Mouse (Mus musculus) right cerebral cortex, adult 2 months (tissue): ENCODE results near the gene Cep128.
A peak's percentile ranks its signal among the peaks of the same experiment; 100 is the strongest.
"Not testable (repeated sequence)": the region's sequence is repeated elsewhere in the genome, so short reads cannot be mapped to it uniquely, and the experiment has no call there.

Experiments
- DNase-seq, 2 experiments: peaks; one replicate each; pipeline ENCODE4 v3.0.0; 2021 to 2022; ENCODE audit warnings: low spot score in 2 of 2

Gene Cep128

GRCm38 (mm10) chr12:91063337-91064015 lies 320.7 kb downstream of the Cep128 start:
- DNase-seq = no peak

- no peak for DNase-seq
Observed at GRCm38 (mm10) chr12:91062681-91063080, 321.5 kb downstream of the Cep128 start.

- no peak for DNase-seq
Observed at GRCm38 (mm10) chr12:91059704-91060318, 324.4 kb downstream of the Cep128 start.

GRCm38 (mm10) chr12:91056885-91057284 lies 327.3 kb downstream of the Cep128 start:
- DNase-seq = no peak

- no peak for DNase-seq
Observed at GRCm38 (mm10) chr12:91052301-91052700, 331.9 kb downstream of the Cep128 start.

GRCm38 (mm10) chr12:91050593-91051325 lies 333.4 kb downstream of the Cep128 start:
- peak in 1 of 2 experiments; percentile 14 for DNase-seq

- no peak for DNase-seq
Observed at GRCm38 (mm10) chr12:91041363-91041762, 342.8 kb downstream of the Cep128 start.

GRCm38 (mm10) chr12:91040267-91040905 lies 343.8 kb downstream of the Cep128 start:
- no peak for DNase-seq

- no peak for DNase-seq
Observed at GRCm38 (mm10) chr12:91029116-91029515, 355.1 kb downstream of the Cep128 start.

GRCm38 (mm10) chr12:91027681-91028080 lies 356.5 kb downstream of the Cep128 start:
- no peak for DNase-seq

GRCm38 (mm10) chr12:91027100-91027499 lies 357.1 kb downstream of the Cep128 start:
- DNase-seq = no peak

GRCm38 (mm10) chr12:91015075-91015474 lies 369.1 kb downstream of the Cep128 start:
- no peak for DNase-seq

GRCm38 (mm10) chr12:91013043-91013442 lies 371.2 kb downstream of the Cep128 start:
- DNase-seq = no peak

GRCm38 (mm10) chr12:91012184-91012583 lies 372.0 kb downstream of the Cep128 start:
- no peak for DNase-seq

- no peak for DNase-seq
Observed at GRCm38 (mm10) chr12:91008736-91009135, 375.5 kb downstream of the Cep128 start.

GRCm38 (mm10) chr12:91008170-91008569 lies 376.0 kb downstream of the Cep128 start:
- no peak for DNase-seq

- DNase-seq = peak in 1 of 2 experiments; percentile 24
Observed at GRCm38 (mm10) chr12:90997539-90997938, 386.7 kb downstream of the Cep128 start.

GRCm38 (mm10) chr12:90993331-90993730 lies 390.9 kb downstream of the Cep128 start:
- DNase-seq = no peak

- no peak for DNase-seq
Observed at GRCm38 (mm10) chr12:90987782-90988181, 396.4 kb downstream of the Cep128 start.

- DNase-seq = no peak
Observed at GRCm38 (mm10) chr12:90987259-90987658, 396.9 kb downstream of the Cep128 start.

GRCm38 (mm10) chr12:90982018-90982417 lies 402.2 kb downstream of the Cep128 start:
- DNase-seq = no peak

GRCm38 (mm10) chr12:90976406-90976805 lies 407.8 kb downstream of the Cep128 start:
- not testable (repeated sequence) for DNase-seq
